Mouse (Mus musculus): ENCODE measurements around the gene Cks1b. TPM values are rescaled to one million over a fixed set of nuclear protein-coding genes. Genes with fewer than 3 reads are reported as not detected.
A peak's percentile ranks its signal among the peaks of the same experiment; 100 is the strongest.

Cks1b gene
- polyA plus RNA-seq (2015; fragmentation: Nextera tagmentation; extraction: Ambion mirVana) = 282 and 301 TPM in 2 replicates

DNA sequence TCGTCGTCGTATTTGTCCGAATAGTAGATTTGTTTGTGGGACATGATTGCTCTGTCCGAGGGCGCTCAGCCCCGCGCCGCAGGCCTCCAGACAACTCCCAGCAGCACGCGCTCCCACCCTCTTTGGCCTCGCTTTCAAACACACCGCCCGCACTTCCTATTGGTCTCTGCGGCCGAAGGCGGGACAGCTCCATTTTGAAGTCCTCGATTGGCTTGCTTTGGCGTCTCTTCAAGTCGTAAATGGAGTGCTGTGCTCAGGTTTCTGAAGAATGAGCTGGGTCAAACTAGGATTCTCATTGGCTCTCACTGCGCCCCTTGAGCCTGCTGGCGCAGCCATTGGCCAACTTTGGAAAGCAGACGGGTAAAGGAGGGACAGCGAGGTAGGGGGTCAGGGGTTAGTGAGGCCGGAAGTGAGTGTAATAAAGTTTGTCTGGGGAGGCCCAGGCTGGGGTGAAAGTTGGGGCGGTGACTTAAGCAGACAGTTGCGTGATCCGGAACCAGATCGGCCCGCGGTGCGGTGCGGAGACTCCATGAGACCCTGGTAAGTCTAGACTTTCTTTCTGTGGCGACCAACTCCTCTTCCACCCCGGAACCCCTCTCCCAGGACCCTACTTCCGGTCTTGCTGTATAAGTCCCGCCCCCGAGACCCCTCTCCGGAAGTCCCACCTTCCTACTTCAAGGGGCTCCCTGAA, at the start of gene Cks1b, which contains the start of gene Shc1:
Cks1b (minus strand) TSS at position 214 of the 691 bp plus-strand sequence.
Shc1 (plus strand) TSS at position 274 of the 691 bp plus-strand sequence.
- ATAC-seq (ENCODE audit: low read depth) (peak; percentile 89), DNase-seq (peak; percentile 94)
- H3K4me3 ChIP-seq (replicated peaks) = peak within 1 kb of the TSS; percentile 76
- peak within 1 kb of the TSS; percentile 98 for H3K27ac ChIP-seq
- H3K4me2 ChIP-seq = peak within 1 kb of the TSS; percentile 97
- H3K36me3 ChIP-seq = peaks cover 46% of the 10 kb centered on the region
- WGBS (ENCODE audit: insufficient replicate concordance) = under 1% methylated on average over 39 of the region's 39 CpGs
- H3K27me3 ChIP-seq = no peaks in the 10 kb centered on the region
- 0 out of 2 replicates have a peak, but pooled peaks cover 2% of the 10 kb centered on the region for H3K9me3 ChIP-seq (replicated peaks)
- peak within 1 kb of the TSS; percentile 89 for H3K9ac ChIP-seq
- peaks cover 61% of the 10 kb centered on the region for H3K4me1 ChIP-seq (replicated peaks)

DNA sequence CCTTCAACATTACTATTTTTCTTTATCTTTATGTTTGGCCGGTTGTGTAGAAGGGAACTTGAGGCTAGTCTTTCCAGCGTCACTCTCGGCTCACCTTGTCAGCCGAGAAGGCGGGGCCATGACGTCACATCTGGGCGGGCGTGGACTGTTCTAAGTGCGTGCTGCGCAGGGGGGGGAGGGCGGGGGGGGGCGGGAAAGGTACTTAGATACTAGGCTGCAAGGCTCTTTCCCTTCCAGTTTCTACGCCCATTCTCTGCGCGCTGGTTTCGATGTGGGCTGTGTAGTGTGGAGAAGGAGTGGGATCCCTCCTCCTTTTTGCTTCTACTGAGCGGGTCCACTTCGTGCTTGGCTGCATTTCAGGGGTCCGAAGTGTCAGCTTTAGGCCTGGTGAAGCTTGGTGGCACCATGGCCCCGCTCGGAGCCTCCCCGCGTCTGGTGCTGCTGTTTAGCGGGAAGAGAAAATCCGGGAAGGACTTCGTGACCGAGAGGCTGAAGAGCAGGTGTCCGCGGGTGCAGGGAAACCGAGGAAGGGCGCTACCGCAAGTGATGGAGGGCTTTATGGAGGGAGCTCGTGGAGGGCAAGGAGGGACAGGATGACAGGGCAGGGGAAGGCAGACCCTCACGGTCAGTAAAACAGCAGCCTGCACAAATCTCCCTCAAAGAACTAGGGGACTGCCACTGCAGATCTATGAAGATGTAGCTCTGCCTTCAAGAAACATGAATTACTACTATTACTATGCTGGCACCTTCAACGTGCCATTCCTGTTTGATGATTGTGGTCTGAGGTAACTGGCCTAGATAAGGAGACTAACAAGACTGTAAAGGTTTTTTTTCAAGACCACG, 41.0 kb upstream of the Cks1b start:
- Histone ChIP-seq H3K4me1 (replicated peaks) (peaks cover 38% of the 10 kb centered on the region), H3K9me3 (replicated peaks) (no peaks in the 10 kb centered on the region), H3K9ac (peak overlapping the region; percentile 82), H3K36me3 (no peaks in the 10 kb centered on the region), H3K4me2 (peak overlapping the region; percentile 90), H3K27me3 (no peaks in the 10 kb centered on the region), H3K4me3 (replicated peaks) (peak overlapping the region; percentile 71), H3K27ac (peak overlapping the region; percentile 85)
- peak; percentile 86 for DNase-seq
- WGBS (ENCODE audit: insufficient replicate concordance) = under 1% methylated on average over 35 of the region's 36 CpGs
- peak; percentile 86 for ATAC-seq (ENCODE audit: low read depth)

DNA sequence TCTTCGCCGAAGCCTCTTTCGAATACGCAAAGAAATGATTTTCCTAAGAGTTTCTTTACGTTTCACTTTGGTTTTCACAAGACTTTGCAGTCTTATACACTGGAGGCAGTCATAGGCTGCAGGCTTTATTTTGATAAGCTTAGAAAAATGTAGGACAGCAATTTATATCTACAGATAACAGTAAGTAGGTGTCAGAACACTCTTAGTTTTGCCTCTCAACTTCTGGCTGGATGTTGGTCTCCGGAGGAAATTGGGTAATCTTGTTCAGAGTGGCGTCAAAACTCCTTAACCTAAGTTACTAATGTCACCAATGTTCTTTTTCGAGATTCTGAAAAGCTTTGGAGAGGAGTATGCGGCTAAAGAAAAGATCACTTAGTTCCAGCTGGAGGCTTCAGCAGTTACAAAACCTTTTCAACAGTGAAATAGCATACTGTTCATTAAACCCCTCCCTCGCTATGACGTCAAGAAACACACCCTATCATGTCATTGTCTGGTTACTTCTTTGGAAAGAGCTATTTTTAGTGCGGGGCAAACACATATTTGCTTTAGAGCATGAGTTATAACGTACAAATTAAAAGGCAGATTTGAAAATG, 40.3 kb upstream of the Cks1b start:
- H3K36me3 ChIP-seq = no peaks in the 10 kb centered on the region
- no peaks in the 10 kb centered on the region for H3K27me3 ChIP-seq
- peak overlapping the region; percentile 47 for H3K9ac ChIP-seq
- H3K4me3 ChIP-seq (replicated peaks) = peak overlapping the region; percentile 71
- ATAC-seq (ENCODE audit: low read depth) = peak; percentile 63
- no peaks in the 10 kb centered on the region for H3K9me3 ChIP-seq (replicated peaks)
- 44% methylated on average over 13 of the region's 13 CpGs for WGBS (ENCODE audit: insufficient replicate concordance)
- H3K27ac ChIP-seq = peak overlapping the region; percentile 76
- peaks cover 38% of the 10 kb centered on the region for H3K4me1 ChIP-seq (replicated peaks)
- peak overlapping the region; percentile 90 for H3K4me2 ChIP-seq
- DNase-seq = no peak

DNA sequence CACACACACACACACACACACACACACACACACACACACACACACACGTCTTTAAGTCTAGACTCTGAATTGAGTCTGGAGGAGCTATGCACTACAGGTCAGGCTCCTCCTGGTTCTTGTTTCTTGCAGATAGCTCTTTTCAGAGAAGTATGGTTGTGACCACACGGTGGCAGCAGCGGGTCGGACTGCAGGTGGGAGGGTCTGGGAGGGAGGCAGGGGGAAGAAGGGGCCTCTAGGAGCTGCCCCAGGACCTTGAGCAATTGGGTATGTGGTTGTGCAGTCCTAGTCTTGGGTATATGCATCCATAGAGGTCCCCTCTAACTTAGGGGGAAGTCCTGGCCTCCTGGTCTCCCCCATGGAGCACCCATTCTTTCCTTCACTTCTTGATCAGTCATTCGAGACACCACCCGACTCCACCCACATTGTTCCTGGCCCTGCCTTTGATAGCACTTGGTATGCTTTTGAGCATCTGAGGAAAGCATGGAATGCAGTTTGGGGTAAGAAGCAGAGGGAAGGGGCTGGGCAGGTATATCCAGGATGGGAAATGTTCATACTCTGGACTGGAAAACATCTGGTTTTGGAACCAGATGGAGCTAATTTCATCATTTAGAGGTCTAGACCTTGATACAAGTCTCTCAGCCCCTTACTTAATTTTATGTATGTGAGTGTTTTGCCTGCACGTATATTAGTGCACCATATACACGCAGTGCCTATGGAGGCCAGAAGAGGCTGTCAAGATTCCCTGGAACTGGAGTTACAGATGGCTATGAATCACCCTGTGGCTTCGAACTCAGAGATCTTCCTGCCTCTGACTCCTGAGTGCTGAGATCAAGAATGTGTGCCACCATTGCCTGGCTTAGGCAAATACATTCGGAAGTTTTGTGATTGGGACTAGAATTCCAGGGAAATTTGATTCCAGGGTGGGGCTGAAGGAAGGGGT, 38.8 kb upstream of the Cks1b start:
- peak; percentile 39 for ATAC-seq (ENCODE audit: low read depth)
- no peaks in the 10 kb centered on the region for H3K36me3 ChIP-seq
- H3K9ac ChIP-seq = 0 out of 2 replicates have a peak overlapping the region, but pooled peaks have one; percentile 26

DNA sequence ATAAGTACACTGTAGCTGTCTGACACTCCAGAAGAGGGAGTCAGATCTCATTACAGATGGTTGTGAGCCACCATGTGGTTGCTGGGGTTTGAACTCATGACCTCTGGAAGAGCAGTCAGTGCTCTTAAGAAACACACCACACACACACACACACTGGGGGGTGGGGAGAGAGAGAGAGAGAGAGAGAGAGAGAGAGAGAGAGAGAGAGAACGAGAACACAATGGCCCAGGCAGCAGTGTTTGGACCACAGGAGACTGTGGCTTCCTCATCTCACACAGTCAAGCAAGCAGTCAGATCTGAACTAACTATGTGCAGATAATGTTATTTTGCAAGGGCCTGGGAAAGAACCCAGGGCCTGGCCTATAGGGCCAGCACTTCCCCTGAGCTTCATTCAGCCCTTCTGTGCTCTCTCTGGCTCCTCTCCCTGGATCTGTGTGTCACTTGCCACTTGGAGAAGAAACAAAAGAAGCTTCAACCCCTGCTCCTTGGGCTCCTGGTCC, 37.7 kb upstream of the Cks1b start:
- no peaks in the 10 kb centered on the region for H3K9me3 ChIP-seq (replicated peaks)
- WGBS (ENCODE audit: insufficient replicate concordance) = 25% methylated on average over 1 of the region's 1 CpGs
- ATAC-seq (ENCODE audit: low read depth) (no peak), DNase-seq (no peak)
- no peak overlapping the region for H3K9ac ChIP-seq
- H3K27me3 ChIP-seq = no peaks in the 10 kb centered on the region
- H3K4me2 ChIP-seq = no peak overlapping the region
- no peak overlapping the region for H3K27ac ChIP-seq
- H3K4me3 ChIP-seq (replicated peaks) = no peak overlapping the region
- no peaks in the 10 kb centered on the region for H3K36me3 ChIP-seq
- peaks cover 50% of the 10 kb centered on the region for H3K4me1 ChIP-seq (replicated peaks)

More for the DNA sequence above, 38.8 kb upstream of the Cks1b start:
- Histone ChIP-seq H3K4me1 (replicated peaks) (peaks cover 39% of the 10 kb centered on the region), H3K4me2 (peak overlapping the region; percentile 28; the same call in 1 of the 2 replicates), H3K9me3 (replicated peaks) (no peaks in the 10 kb centered on the region), H3K4me3 (replicated peaks) (no peak overlapping the region), H3K27ac (peak overlapping the region; percentile 59), H3K27me3 (no peaks in the 10 kb centered on the region)
- DNase-seq = peak; percentile 73
- 31% methylated on average over 10 of the region's 10 CpGs for WGBS (ENCODE audit: insufficient replicate concordance)

DNA sequence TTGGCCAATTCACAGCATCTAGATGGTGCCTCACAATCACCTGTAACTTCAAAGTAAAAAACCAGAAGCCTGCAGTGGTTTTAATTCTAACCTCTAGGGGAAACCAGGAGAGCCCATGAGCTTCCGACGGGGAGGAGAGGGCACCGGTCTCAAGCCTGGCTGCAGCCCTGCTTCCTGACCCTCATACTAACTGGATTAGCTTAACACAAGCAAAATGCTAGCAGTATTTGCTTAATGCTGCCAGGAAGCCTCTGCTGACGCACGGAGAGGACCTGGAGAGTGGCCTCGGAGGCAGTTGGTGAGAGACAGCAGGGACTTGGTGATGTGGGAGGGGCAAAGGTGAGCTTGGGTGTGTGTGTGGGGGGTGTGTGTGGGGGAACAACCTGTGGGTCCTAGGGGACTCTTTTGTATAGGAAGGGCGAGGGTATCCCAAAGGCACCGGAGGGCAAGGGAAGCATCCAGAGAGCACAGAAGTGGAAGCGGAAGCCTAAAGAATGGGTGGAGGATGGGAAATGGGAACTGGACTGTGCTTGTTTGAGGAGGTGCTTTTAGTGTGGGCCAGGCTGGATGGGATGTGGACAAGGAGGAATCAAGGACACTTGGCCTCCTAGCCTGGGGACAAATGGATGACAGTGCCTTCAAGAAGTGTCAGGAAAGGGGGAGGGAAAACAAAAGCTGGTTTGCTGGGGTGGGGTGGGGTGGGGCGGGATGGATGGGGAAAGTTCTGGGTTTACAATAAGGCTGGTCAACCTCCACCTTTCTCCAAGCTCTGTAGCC, 36.4 kb upstream of the Cks1b start, which contains the start of gene Pmvk:
Pmvk (plus strand) TSS at position 141 of the 777 bp plus-strand sequence.
- ATAC-seq (ENCODE audit: low read depth) = no peak
- Histone ChIP-seq H3K9ac (no peak within 1 kb of the TSS), H3K27me3 (no peaks in the 10 kb centered on the region), H3K27ac (no peak within 1 kb of the TSS), H3K36me3 (no peaks in the 10 kb centered on the region), H3K4me3 (replicated peaks) (no peak within 1 kb of the TSS), H3K9me3 (replicated peaks) (no peaks in the 10 kb centered on the region), H3K4me1 (replicated peaks) (peaks cover 50% of the 10 kb centered on the region), H3K4me2 (no peak within 1 kb of the TSS)
- no peak for DNase-seq
- WGBS (ENCODE audit: insufficient replicate concordance) = 62% methylated on average over 10 of the region's 10 CpGs

DNA sequence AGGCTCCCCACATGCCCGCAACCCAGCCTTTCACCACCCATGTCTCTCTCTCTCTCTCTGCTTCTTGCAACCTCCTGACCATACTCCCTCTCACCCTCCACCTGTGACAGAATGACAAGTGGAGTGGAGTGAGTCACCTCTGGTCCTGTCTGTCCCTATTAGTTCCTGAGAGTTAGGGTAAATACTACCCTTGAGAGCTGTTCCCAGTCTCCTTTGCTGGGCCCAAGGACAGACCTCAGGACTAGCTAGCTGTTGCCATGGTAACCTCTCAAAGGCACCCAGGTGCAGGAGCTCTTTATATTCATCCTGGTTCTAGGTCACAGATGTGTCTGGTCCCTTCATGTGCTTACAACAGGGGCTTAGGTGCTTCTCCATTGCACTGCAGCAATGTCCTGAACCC, 33.7 kb upstream of the Cks1b start:
- no peak overlapping the region for H3K4me3 ChIP-seq (replicated peaks)
- H3K36me3 ChIP-seq = no peaks in the 10 kb centered on the region; the same call in 1 of the 2 replicates
- no peak overlapping the region for H3K4me2 ChIP-seq
- H3K27me3 ChIP-seq = no peaks in the 10 kb centered on the region
- H3K4me1 ChIP-seq (replicated peaks) = peaks cover 44% of the 10 kb centered on the region
- DNase-seq (no peak), ATAC-seq (ENCODE audit: low read depth) (no peak)
- no peaks in the 10 kb centered on the region for H3K9me3 ChIP-seq (replicated peaks)
- no peak overlapping the region for H3K9ac ChIP-seq
- no peak overlapping the region for H3K27ac ChIP-seq
- 69% methylated on average over 1 of the region's 1 CpGs for WGBS (ENCODE audit: insufficient replicate concordance)

DNA sequence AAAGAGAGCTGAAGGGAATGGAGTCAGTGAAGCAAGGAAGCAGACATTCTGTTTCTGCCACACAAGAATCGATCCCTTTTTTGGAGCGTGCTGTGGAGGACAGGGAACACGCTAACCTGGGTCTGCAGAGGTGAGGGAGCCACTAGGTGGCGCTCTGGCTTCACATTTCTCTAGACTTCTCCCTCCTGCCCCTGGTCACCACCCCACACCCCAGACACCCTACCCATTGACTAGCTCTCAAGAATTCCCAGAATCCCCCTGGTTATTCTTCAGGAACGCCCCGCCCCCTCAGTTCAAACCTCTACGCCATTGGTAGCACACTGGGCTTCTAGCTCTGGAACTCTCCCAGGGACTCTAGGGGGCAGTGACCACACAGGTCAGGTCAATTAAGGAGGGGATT, 31.4 kb upstream of the Cks1b start:
- WGBS (ENCODE audit: insufficient replicate concordance) = 12% methylated on average over 7 of the region's 7 CpGs
- H3K4me2 ChIP-seq = peak overlapping the region; percentile 53
- no peak overlapping the region for H3K4me3 ChIP-seq (replicated peaks)
- H3K27ac ChIP-seq = peak overlapping the region; percentile 76
- no peaks in the 10 kb centered on the region for H3K27me3 ChIP-seq
- peaks cover 4% of the 10 kb centered on the region; the same call in 1 of the 2 replicates for H3K36me3 ChIP-seq
- H3K9ac ChIP-seq = peak overlapping the region; percentile 43
- no peaks in the 10 kb centered on the region for H3K9me3 ChIP-seq (replicated peaks)
- peak; percentile 72 for ATAC-seq (ENCODE audit: low read depth)
- peak; percentile 71 for DNase-seq
- peaks cover 40% of the 10 kb centered on the region for H3K4me1 ChIP-seq (replicated peaks)

DNA sequence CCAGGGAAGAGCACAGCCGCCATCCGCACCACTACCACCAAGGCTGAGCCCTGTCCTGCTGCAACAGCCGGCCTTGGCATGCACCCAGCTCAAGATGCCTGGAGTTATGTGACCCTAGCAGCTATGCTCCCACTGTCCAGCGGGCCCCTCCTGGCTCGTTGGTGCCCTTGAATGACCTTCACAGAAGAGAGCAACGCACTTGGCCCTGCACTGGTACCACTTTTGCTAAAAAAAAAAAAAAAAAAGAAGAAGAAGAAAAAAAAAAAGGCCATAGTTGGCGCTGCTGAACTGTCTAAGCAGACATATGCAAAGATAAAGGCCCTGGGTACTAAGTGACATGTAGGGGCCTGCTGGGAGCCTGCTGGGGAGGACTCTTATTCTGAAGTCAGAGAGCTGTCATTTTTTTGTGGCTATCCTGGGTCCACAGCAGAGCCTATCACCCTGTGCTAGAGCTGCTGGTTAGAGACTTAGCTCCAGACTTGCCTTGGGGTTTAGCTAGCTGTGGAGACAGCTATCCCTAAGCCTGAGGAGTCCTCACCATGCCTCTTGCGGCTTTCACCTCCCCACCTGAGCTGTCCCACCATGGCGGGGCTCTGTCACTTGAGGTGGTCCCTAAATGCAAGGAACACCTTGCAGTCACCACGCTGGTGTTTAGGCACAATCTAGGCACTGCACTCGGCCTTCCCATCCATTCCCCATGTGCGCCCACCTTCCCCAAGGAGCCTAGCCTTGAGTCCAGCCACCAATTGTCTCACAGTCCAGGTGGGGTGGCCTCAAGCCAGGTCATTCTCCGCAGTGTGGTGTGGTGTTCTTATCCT, 30.7 kb upstream of the Cks1b start:
- Histone ChIP-seq H3K4me1 (replicated peaks) (peaks cover 40% of the 10 kb centered on the region), H3K4me2 (peak overlapping the region; percentile 53), H3K9me3 (replicated peaks) (no peaks in the 10 kb centered on the region), H3K36me3 (peaks cover 5% of the 10 kb centered on the region; the same call in 1 of the 2 replicates), H3K27me3 (no peaks in the 10 kb centered on the region), H3K9ac (peak overlapping the region; percentile 43), H3K27ac (peak overlapping the region; percentile 76), H3K4me3 (replicated peaks) (no peak overlapping the region)
- DNase-seq = peak; percentile 57
- ATAC-seq (ENCODE audit: low read depth) = peak; percentile 82
- WGBS (ENCODE audit: insufficient replicate concordance) = 36% methylated on average over 13 of the region's 13 CpGs

Measured in liver, embryonic 13.5 days (tissue).